Mouse (Mus musculus) testis, adult 2 months (tissue): ENCODE measurements around the gene Unc93a2.
"Not testable (repeated sequence)": the region's sequence is repeated elsewhere in the genome, so short reads cannot be mapped to it uniquely, and the experiment has no call there.

Source experiments
- CTCF ChIP-seq: fragments of 200-500 bp; IDR thresholded peaks from 2 replicates; pipeline ENCODE4 v1.5.1; 2012; ENCODE audit warnings: low read depth, mild to moderate bottlenecking, inconsistent platforms, low read length, moderate library complexity; ENCODE audit not compliant: control insufficient read depth, insufficient read depth, insufficient replicate concordance
- POLR2A ChIP-seq: fragments of 200-500 bp; IDR thresholded peaks from 2 replicates; pipeline ENCODE4 v1.6.1; 2012; ENCODE audit warnings: low read depth, mild to moderate bottlenecking, inconsistent platforms, low read length, moderate library complexity; ENCODE audit not compliant: control insufficient read depth

- not testable (repeated sequence) for TF ChIP-seq CTCF, POLR2A
Observed at GRCm38 (mm10) chr17:7397079-7397478, 11.8 kb upstream of the Unc93a2 start.
